Mouse (Mus musculus) gastrocnemius, postnatal 14 days (tissue): ENCODE results near the gene Gm9913. TPM values are rescaled to one million over a fixed set of nuclear protein-coding genes. Genes with fewer than 3 reads are reported as not detected.

ENCODE experiments used
- DNase-seq: peaks from one replicate; pipeline ENCODE4 v3.0.0; 2021; ENCODE audit warnings: mixed read lengths
- intact Hi-C: fragments of 180-260 bp; cut with DNase I; formaldehyde crosslinking; loops from one replicate; pipeline ENCODE4 v1.15.1; 2025; ENCODE audit warnings: low total_unique reads
- total RNA-seq, 2 experiments: library from RNA; stranded (reverse); gene quantifications; 2 replicates each; pipeline ENCODE4 v1.2.3; 2021

Gene Gm9913
- total RNA-seq, 2 experiments from 2014 or later, result 0.16 to 0.18 TPM

- DNase-seq, result no peak
- intact Hi-C loops, result no loop called here
These were observed 34.8 kb downstream of the Gm9913 start for GRCm38 (mm10) chr2:125539640-125540039.

DNA sequence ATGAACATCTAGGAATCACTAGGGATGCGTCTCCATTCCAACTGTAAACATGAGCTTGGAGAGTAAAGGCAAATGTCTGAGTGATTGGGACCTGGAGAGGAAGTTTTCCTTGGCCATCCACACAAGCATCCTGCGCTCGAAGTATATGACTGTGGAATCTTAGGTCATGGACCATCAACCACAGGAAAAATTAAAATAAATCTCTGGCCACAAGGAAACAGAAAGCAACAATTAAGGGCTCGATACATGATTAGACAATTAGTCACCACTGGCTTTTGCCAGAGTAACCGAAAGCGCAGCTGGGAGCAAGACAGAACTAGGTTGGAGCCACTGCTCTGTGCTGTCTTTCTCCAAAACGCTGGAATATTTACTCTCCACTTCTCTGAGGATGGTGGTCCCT is 35.7 kb downstream of the Gm9913 start:
- intact Hi-C loops, result no loop called here
- DNase-seq, result no peak

DNA sequence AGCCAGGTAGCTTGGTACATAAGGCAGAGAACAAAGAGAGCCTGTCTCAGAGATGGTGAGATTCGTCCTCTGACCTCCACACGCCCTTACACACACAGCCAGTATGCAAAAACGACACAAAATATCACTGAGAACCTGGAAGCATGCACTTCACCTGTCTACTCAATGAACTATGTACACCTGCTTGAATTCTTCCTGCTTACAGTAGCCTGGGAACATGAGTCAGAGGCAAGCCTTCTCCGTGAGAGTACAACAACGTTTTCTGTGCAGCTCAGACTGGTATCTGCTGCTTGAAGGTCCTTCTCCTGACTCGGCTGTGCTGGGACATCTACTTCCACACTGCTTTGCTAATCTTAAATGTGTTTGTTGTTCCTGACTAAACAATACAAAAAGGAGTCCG is 36.6 kb downstream of the Gm9913 start:
- intact Hi-C loops, result no loop called here
- DNase-seq, result no peak

DNA sequence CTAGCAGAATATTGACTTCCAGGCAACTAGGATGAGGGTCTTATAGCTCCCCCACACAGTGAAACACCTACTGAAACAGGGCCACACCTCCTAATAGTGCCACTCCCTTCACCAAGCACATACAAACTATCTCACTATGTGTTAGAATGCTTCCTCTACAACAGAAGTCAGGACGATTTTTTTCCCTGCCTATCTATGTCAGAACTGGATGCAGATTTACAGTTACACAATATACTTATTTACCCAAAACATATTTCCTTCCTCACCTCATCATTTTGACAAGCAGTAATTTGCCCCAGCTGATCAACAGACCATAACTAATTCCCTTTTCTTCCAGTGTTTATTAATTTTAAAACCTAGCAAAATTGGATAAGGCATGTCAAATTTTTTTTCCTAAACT is 38.8 kb downstream of the Gm9913 start:
- DNase-seq, result no peak
- intact Hi-C loops, result no loop called here

GRCm38 (mm10) chr2:125544986-125545385 is 40.1 kb downstream of the Gm9913 start:
- no peak for DNase-seq
- intact Hi-C loops, result no loop called here

GRCm38 (mm10) chr2:125548806-125549578 is 44.1 kb downstream of the Gm9913 start:
- intact Hi-C loops, result no loop called here
- no peak for DNase-seq

DNA sequence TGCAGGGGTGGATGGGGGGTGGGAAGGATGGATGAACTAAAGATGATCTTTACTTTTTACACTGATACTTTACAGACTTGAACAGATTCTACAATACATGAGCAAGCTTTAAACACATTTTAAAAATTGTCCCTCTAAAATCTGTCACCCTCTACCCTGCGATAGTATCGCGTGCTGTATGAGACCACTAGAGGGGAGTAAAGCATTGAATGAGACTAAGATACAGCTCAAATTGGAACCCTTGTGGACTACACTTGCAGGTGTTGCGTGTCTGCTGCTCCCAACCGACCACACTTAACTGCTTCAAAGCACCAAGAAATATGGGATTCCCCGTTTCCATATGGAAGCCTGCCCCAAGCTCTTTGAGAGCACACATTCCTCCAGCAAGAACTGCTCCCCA is 50.9 kb downstream of the Gm9913 start:
- no peak for DNase-seq
- intact Hi-C loops, result no loop called here

Other genes with a start within 250 kb of the Gm9913 start
- 100 to 1,000 TPM; 159 to 223 TPM for gene Fbn1, start 2.9 kb downstream of the Gm9913 start, total RNA-seq
- gene Cep152, start 120.0 kb downstream of the Gm9913 start, total RNA-seq, result 1 to 10 TPM; 1.1 to 1.2 TPM
- 10 to 100 TPM; 44.0 to 51.5 TPM for gene Eid1, start 168.0 kb downstream of the Gm9913 start, total RNA-seq
- gene Shc4, start 219.1 kb downstream of the Gm9913 start, total RNA-seq, result 1 to 10 TPM; 1.5 to 4.4 TPM